Mouse (Mus musculus): ENCODE measurements around the gene Msto1.
"Not testable (repeated sequence)": the region's sequence is repeated elsewhere in the genome, so short reads cannot be mapped to it uniquely, and the experiment has no call there.

The Msto1 gene

GRCm38 (mm10) chr3:88913511-88914383 lies at the start of gene Msto1:
Gene Msto1, minus strand, starts transcription at chr3:88913999.
- DNase-seq (ENCODE audit: low read depth): peak; percentile 95

DNA sequence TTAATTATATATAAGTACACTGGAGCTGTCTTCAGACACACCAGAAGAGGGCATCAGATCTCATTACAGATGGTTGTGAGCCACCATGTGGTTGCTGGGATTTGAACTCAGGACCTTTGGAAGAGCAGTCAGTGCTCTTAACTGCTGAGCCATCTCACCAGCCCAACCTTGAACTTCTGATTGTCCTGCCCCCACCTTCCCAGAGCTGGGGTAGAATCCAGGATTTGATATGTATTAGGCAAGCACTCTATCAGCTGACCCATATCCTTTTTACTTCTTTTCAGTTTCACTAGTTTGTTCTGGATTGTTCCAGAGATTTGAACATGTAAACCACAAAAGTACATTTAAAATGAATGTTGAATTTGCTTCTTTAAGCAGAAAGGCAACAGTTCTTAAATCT lies 49.4 kb upstream of the Msto1 start:
- DNase-seq (ENCODE audit: low read depth): not testable (repeated sequence)

DNA sequence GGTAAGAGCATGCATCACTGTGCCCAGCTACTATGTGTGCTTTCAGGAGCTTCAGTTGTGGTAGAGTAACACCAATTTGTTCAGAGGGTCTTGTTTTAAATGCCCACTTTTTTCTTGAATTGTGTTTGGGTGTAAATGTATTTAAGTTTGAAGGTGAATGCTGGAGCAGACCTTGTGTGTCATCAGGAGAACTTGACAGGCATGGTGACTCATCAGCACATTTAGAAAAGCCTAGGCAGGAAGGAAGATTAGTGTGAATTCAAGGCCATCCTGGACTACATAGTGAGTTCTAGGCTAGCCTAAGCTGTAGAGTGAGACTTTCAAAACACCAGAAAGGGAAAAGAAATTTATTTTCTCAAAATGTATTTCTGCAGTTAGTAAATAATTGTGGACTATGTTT lies 39.9 kb upstream of the Msto1 start:
- peak; percentile 81 for DNase-seq (ENCODE audit: low read depth)

DNA sequence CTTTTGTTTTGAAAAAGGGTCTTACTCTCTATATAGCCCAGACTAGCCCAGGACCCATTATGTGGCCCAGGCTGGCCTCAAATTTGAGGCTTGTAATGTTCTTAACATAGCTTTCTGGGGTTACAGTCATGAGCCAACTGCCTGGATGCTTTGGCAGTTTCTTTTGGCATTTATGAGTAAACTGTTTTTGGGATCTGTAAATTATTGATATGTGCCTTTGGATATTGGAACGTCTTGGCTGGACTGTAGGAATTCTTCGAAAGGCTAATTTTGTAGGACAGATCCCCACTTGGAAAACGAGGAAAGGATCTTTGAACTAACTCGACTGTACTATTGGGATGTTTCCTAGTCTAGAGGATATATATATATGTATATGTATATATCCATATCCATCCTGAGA lies 39.4 kb upstream of the Msto1 start:
- DNase-seq (ENCODE audit: low read depth): no peak

- no peak for DNase-seq (ENCODE audit: low read depth)
Observed at GRCm38 (mm10) chr3:88951327-88951800, 37.6 kb upstream of the Msto1 start.

GRCm38 (mm10) chr3:88950576-88951326 lies 37.0 kb upstream of the Msto1 start, which contains the start of the genes Ash1l and Dap3:
Gene Ash1l, plus strand, starts transcription at chr3:88950622.
Gene Dap3, minus strand, starts transcription at chr3:88951181.
- peak; percentile 84 for DNase-seq (ENCODE audit: low read depth)

- peak; percentile 91 for DNase-seq (ENCODE audit: low read depth)
Observed at GRCm38 (mm10) chr3:88949786-88950575, 36.2 kb upstream of the Msto1 start.

DNA sequence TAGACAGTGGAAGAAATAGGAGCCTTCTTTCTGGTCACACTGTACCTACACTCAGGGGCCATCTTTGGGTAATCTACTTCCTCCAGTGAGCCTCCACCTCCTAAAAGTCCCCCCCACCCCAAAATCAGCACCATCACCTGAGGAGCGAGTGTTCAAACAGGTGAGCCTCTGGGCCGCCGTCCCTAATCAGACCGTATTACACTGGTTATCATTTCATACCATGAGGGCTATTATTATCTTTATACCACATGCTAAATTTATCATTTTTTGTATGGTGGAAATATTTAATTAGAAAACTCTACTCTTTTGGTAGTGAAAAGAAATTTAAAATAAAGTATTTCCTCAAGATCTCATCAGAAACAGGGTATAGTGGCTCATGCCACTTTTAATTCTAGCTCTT lies 30.3 kb upstream of the Msto1 start:
- no peak for DNase-seq (ENCODE audit: low read depth)

- DNase-seq (ENCODE audit: low read depth): no peak
Observed at GRCm38 (mm10) chr3:88942316-88942880, 28.6 kb upstream of the Msto1 start.

DNA sequence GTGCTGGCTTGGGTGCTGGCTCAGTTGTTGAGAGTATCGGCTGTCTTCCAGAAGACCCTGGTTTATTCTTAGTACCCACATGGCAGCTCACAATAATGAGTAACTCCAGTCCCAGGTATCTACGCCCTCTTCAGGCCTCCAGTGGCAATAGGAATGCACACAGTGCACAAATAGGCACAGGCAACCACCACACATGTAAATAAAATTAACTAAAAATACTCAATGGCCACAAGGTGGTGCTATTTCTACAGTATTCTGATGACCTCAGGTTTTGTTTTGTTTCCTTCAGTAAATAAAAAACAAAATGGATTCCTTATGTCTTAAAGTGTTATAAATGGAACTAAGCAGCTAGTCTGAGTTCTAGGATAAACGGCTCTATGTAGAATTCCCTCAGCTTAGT lies 25.9 kb upstream of the Msto1 start:
- peak; percentile 77 for DNase-seq (ENCODE audit: low read depth)

- DNase-seq (ENCODE audit: low read depth): no peak
Observed at GRCm38 (mm10) chr3:88939071-88939470, 25.3 kb upstream of the Msto1 start.

GRCm38 (mm10) chr3:88929501-88929900 lies 15.7 kb upstream of the Msto1 start:
- DNase-seq (ENCODE audit: low read depth): no peak

DNA sequence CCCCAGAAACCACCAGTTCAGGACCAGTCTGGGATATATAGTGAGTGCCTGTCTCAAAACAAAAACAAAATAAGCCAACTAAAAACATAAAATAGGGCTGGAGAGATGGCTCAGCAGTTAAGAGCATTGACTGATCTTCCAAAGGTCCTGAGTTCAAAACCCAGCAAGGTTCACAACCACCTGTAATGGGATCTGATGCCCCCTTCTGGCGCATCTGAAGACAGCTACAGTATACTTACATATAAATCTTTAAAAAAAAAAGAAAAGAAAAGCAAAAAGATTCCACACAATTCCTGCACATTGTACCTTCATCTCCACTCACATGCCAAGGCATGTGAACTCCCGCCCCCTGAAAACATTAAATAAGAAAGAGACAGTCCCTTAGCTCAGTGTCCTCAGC lies 11.9 kb upstream of the Msto1 start:
- peak; percentile 27 for DNase-seq (ENCODE audit: low read depth)

DNA sequence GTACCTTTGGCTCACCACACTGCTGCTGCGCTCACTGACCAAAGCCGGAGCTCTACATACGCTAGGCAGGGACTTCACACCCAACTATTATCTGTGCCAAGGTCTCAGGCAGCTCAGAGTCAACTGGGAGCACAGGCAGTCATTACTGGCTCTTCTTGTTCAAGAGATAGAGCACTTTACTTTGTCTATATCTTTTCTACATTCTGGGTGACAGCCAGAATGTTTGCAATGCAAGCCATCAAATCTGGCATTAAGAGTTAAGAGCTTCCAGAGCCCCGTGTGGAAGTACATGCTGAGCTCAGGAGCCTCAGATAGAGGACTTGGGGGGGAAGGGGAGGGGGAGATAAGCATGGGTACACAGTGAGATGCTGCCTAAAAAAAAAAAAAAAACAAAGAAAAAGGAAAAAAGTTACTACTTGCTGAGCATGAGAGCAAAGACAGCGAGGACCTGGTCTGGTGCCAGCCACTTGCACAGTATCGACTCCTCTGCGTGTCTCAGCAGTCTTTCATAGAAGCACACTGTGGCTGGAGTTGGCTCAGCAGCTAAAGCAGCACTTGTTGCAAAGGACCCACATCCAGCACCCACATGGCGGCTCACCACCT lies 10.3 kb upstream of the Msto1 start:
- no peak for DNase-seq (ENCODE audit: low read depth)

GRCm38 (mm10) chr3:88921411-88921810 lies 7.6 kb upstream of the Msto1 start:
- DNase-seq (ENCODE audit: low read depth): no peak

- DNase-seq (ENCODE audit: low read depth): no peak
Observed at GRCm38 (mm10) chr3:88918981-88919380, 5.2 kb upstream of the Msto1 start.

DNA sequence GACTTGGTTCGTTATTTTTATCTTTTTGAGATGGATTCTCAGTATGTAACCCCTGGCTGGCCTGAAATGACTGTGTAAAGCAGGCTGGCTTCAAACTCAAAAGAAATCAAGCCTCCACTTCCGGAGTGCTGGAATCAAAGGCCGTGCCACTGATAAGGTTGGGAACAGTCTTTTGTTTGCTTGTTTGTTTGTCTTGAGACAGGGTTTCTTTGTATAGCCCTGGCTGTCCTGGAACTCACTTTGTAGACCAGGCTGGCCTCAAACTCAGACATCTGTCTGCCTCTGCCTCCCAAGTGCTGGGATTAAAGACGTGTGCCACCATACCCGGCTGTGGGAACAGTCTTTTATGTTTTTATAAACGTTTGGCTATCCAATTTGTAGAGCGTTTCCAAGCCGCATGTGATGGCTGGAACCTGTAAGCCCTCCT lies 598 bp upstream of the Msto1 start:
- no peak for DNase-seq (ENCODE audit: low read depth)

DNA sequence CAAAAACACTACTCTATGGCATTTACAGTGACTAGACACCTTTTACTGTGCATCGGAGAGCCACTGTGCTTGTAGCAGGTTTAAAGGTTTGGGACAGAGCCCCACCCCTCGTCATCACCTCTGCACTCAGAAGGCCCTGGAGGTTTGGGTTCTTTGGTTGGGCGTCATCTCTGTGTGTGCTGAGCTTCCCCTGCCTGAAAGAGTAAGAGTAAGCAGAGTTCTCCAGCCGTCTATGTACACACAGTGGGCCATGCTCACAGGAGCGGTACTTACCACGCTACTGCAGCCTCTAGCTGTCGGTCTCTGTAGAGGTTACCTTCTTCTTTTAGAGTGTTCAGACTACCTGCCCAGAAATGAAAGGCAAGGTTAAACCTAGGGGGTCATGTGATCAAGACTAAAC lies 1.2 kb downstream of the Msto1 start:
- DNase-seq (ENCODE audit: low read depth): no peak

GRCm38 (mm10) chr3:88906393-88907159 lies 7.2 kb downstream of the Msto1 start:
- no peak for DNase-seq (ENCODE audit: low read depth)

- DNase-seq (ENCODE audit: low read depth): no peak
Observed at GRCm38 (mm10) chr3:88905741-88906140, 8.1 kb downstream of the Msto1 start.

DNA sequence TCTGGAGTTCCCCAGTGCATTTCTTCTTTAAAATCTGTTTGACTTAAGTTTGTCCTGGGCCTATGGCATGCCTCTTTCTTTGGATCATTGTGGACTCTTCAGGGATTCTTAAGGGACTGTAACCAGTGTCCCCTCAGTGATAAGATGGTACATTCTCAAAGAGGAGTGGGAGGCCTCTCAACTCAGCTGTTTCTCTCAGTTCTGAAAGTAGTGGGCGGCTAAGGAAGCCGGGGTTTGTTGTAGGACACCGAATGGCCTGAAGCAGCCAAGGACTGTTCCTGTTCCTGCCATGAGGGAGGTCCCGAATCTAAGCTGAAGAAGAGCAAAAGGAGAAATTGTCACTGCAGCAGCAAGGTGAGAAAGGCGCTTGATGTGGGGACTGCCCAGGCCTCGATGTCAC lies 8.6 kb downstream of the Msto1 start:
- DNase-seq (ENCODE audit: low read depth): no peak
